Mouse (Mus musculus) hindbrain, postnatal 0 days (tissue): ENCODE data around the gene Abcb9. TPM values are rescaled to one million over a fixed set of nuclear protein-coding genes. Genes with fewer than 3 reads are reported as not detected.

Source experiments
- ATAC-seq: fragments of 200-750 bp; cut with Nextera tagmentation; 2 replicates; pipeline ENCODE4 v1.8.0; 2017; ENCODE audit warnings: mild to moderate bottlenecking, moderate TSS enrichment, moderate library complexity
- DNase-seq: peaks from one replicate; pipeline ENCODE4 v3.0.0-alpha.2; 2015; ENCODE audit warnings: low spot score
- H3K27ac ChIP-seq: fragments of 300-500 bp; sonication (generic); 2 replicates; pipeline ENCODE4 v1.5.1; 2014; ENCODE audit warnings: mild to moderate bottlenecking
- H3K27me3 ChIP-seq: fragments of 300-500 bp; sonication (generic); 2 replicates; pipeline ENCODE4 v1.6.1; 2014; ENCODE audit warnings: low read length, mixed read lengths; ENCODE audit not compliant: insufficient read depth
- H3K36me3 ChIP-seq: fragments of 300-500 bp; sonication (generic); 2 replicates; pipeline ENCODE4 v1.6.1; 2014; ENCODE audit warnings: low read length, mixed read lengths; ENCODE audit not compliant: insufficient read depth
- H3K4me1 ChIP-seq: fragments of 300-500 bp; sonication (generic); 2 replicates; pipeline ENCODE4 v1.6.1; 2014; ENCODE audit warnings: antibody characterized with exemption, low read length, mixed read lengths; ENCODE audit not compliant: insufficient read depth
- H3K4me2 ChIP-seq: fragments of 300-500 bp; sonication (generic); 2 replicates; pipeline ENCODE4 v1.6.1; 2014; ENCODE audit warnings: low read depth, mild to moderate bottlenecking, low read length, moderate library complexity, mixed read lengths
- H3K4me3 ChIP-seq: fragments of 300-500 bp; sonication (generic); 2 replicates; pipeline ENCODE4 v1.5.1; 2014; ENCODE audit warnings: low read length
- H3K9ac ChIP-seq: fragments of 300-500 bp; sonication (generic); replicated peaks from 2 replicates; pipeline ENCODE4 v1.6.1; 2014; ENCODE audit warnings: mild to moderate bottlenecking, low read length, moderate library complexity, mixed read lengths
- H3K9me3 ChIP-seq: fragments of 300-500 bp; sonication (generic); 2 replicates; pipeline ENCODE4 v1.6.1; 2016; ENCODE audit warnings: low read length, mixed read lengths
- CTCF ChIP-seq: IDR thresholded peaks from 2 replicates; pipeline ENCODE4 v1.5.1; 2016; ENCODE audit warnings: antibody characterized with exemption, control low read depth, low read depth
- WGBS: fragments of 180-500 bp; shearing (Covaris S2); extraction: QIAGEN DNeasy Blood & Tissue Kit; methylation state at CpG from one replicate; pipeline ENCODE4 v1.1.7; 2014; 5-methylcytosine and 5-hydroxymethylcytosine counted together
- polyA plus RNA-seq: library from polyadenylated mRNA; unstranded; fragments of >200 nt; fragmentation: Nextera tagmentation; extraction: Ambion mirVana; gene quantifications from 2 replicates; pipeline ENCODE4 v1.2.1, GENCODE M21; 2015
- total RNA-seq: library from RNA; depleted of rRNA; stranded (reverse); fragments of >200 nt; gene quantifications from 2 replicates; pipeline ENCODE4 v1.2.3, GENCODE M21; 2014

Gene Abcb9
- total and polyA plus RNA-seq, 2 experiments from 2014 or later: 30.8 to 69.3 TPM

- no peaks in the 10 kb centered on the region for H3K27me3 ChIP-seq
- peak; percentile 86 for TF ChIP-seq CTCF
- H3K4me3 ChIP-seq: peak overlapping the region; percentile 65
- no peaks in the 10 kb centered on the region for H3K36me3 ChIP-seq
- H3K9me3 ChIP-seq: no peaks in the 10 kb centered on the region
- no peak; the same call in 1 of the 2 replicates for ATAC-seq
- peak; percentile 55 for DNase-seq
- H3K9ac ChIP-seq: peak overlapping the region; percentile 62
- peak overlapping the region; percentile 93 for H3K27ac ChIP-seq
- 25% methylated on average over 17 of the region's 17 CpGs for WGBS
- peak overlapping the region; percentile 96 for H3K4me2 ChIP-seq
- peaks cover 7% of the 10 kb centered on the region for H3K4me1 ChIP-seq
Observed at GRCm38 (mm10) chr5:124111077-124111741, 15.6 kb upstream of the Abcb9 start.

GRCm38 (mm10) chr5:124103552-124103951 is 8.0 kb upstream of the Abcb9 start:
- Histone ChIP-seq H3K4me3 (no peak overlapping the region), H3K4me1 (no peaks in the 10 kb centered on the region), H3K9ac (no peak overlapping the region), H3K27me3 (no peaks in the 10 kb centered on the region), H3K36me3 (no peaks in the 10 kb centered on the region), H3K4me2 (no peak overlapping the region), H3K27ac (no peak overlapping the region), H3K9me3 (no peaks in the 10 kb centered on the region)
- no peak for ATAC-seq
- TF ChIP-seq CTCF: no peak
- WGBS: 94% methylated on average over 9 of the region's 9 CpGs
- DNase-seq: no peak

GRCm38 (mm10) chr5:124103020-124103419 is 7.4 kb upstream of the Abcb9 start:
- H3K9ac ChIP-seq: no peak overlapping the region
- H3K27me3 ChIP-seq: no peaks in the 10 kb centered on the region
- no peak for DNase-seq
- H3K9me3 ChIP-seq: no peaks in the 10 kb centered on the region
- no peaks in the 10 kb centered on the region for H3K4me1 ChIP-seq
- H3K27ac ChIP-seq: no peak overlapping the region
- TF ChIP-seq CTCF: no peak
- 84% methylated on average over 3 of the region's 3 CpGs for WGBS
- no peaks in the 10 kb centered on the region for H3K36me3 ChIP-seq
- no peak overlapping the region for H3K4me3 ChIP-seq
- H3K4me2 ChIP-seq: no peak overlapping the region
- ATAC-seq: no peak

GRCm38 (mm10) chr5:124102326-124102725 is 6.7 kb upstream of the Abcb9 start:
- Histone ChIP-seq H3K4me3 (no peak overlapping the region), H3K4me1 (no peaks in the 10 kb centered on the region), H3K9me3 (no peaks in the 10 kb centered on the region), H3K27ac (no peak overlapping the region), H3K36me3 (no peaks in the 10 kb centered on the region), H3K9ac (no peak overlapping the region), H3K27me3 (no peaks in the 10 kb centered on the region), H3K4me2 (no peak overlapping the region)
- DNase-seq: no peak
- no peak for ATAC-seq
- 86% methylated on average over 6 of the region's 6 CpGs for WGBS
- no peak for TF ChIP-seq CTCF

- no peak for ATAC-seq
Observed at GRCm38 (mm10) chr5:124100128-124101044, 4.8 kb upstream of the Abcb9 start.

GRCm38 (mm10) chr5:124098923-124099322 is 3.3 kb upstream of the Abcb9 start:
- Histone ChIP-seq H3K36me3 (no peaks in the 10 kb centered on the region), H3K4me3 (no peak overlapping the region), H3K4me2 (no peak overlapping the region), H3K9me3 (no peaks in the 10 kb centered on the region), H3K9ac (no peak overlapping the region), H3K27me3 (no peaks in the 10 kb centered on the region), H3K27ac (no peak overlapping the region), H3K4me1 (no peaks in the 10 kb centered on the region)
- no peak for ATAC-seq
- TF ChIP-seq CTCF: no peak
- no peak for DNase-seq
- 88% methylated on average over 2 of the region's 2 CpGs for WGBS

More at GRCm38 (mm10) chr5:124100128-124101044, 4.8 kb upstream of the Abcb9 start:
- Histone ChIP-seq H3K27ac (no peak overlapping the region), H3K9me3 (no peaks in the 10 kb centered on the region), H3K4me2 (no peak overlapping the region), H3K4me1 (no peaks in the 10 kb centered on the region), H3K4me3 (no peak overlapping the region), H3K27me3 (no peaks in the 10 kb centered on the region), H3K9ac (no peak overlapping the region), H3K36me3 (no peaks in the 10 kb centered on the region)
- no peak for TF ChIP-seq CTCF
- no peak for DNase-seq
- 90% methylated on average over 11 of the region's 11 CpGs for WGBS
